Mouse (Mus musculus) T-helper 1 cell (primary cell): ENCODE data around the gene Stk40.
"Not testable (repeated sequence)": the region's sequence is repeated elsewhere in the genome, so short reads cannot be mapped to it uniquely, and the experiment has no call there.

Experiments
- in situ Hi-C: fragments of 300-600 bp; cut with MboI, MseI; formaldehyde crosslinking; loops from one replicate; pipeline ENCODE4 v1.15.1; 2025; ENCODE audit warnings: high pct_unique_total_duplicates

Gene Stk40

DNA sequence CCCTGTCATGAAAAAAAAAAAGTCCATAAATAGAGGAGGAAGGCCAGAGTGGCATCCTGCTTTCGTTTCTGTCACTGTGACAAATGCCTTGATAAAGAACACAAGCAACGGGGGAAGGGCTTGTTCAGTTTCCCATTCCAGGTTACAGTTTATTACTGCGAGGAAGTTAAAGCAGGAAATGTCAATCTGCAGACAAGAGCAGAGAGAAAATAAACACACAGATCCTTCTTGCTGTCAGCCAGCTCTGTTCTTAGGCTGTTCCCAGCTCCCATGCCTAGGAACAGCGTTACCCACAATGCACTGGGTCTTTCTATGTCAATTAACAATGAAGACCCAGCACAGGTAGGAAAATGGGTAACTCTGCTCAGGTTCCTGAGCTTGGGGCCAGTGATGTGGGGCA is 51.4 kb downstream of the Stk40 start:
- in situ Hi-C loops = no loop called here

DNA sequence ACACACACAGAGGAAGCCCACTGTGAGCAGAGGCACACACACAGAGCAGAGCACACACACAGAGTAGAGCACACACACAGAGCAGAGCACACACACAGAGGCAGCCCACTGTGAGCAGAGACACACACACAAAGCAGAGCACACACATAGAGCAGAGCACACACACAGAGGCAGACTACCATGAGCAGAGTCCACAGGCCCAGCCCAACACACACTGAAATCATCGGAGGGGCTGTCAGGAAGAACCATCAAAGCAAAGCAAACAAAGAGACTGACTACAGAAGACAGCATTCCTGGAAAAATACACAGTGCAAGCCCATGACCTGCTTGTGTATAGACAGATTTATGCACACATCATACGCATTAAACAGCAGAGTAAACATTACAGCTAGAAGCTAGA is 52.1 kb downstream of the Stk40 start:
- in situ Hi-C loops = no loop called here

DNA sequence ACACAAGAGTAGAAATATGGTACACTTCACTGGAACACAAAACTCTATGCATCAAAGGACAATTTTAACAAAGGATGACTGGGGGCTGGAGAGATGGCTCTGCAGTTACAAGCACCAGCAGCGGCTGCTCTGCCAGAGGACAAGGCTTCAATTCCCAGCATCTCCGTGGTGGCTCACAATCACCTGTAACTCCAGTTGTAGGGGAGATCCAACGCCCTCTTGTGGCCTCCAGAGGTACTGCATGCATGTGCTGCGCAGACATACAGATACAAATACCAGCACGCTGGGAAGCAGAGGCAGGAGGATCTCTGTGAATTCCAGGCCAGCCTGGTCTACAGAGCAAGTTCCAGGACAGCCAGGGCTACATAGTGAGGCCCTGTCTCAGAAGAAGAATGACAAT is 52.9 kb downstream of the Stk40 start:
- in situ Hi-C loops = no loop called here

DNA sequence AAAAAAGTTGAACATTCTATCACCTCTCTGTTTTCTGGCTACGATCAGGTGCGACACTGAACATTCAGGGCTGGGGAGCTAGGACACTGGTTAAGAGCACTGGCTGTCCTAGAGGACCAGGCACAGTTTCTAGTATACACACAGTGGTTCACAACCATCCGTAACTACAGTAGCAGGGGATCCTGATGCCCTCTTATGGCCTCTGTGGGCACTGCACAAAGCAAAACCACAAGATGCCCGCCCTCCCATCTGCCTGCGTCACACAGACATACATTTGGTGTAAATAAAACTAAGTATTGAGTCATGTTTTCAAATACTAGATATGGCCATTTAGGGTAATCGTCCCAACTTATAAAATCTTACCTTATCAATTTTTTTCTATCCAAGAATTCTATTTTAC is 53.8 kb downstream of the Stk40 start:
- in situ Hi-C loops = no loop called here

DNA sequence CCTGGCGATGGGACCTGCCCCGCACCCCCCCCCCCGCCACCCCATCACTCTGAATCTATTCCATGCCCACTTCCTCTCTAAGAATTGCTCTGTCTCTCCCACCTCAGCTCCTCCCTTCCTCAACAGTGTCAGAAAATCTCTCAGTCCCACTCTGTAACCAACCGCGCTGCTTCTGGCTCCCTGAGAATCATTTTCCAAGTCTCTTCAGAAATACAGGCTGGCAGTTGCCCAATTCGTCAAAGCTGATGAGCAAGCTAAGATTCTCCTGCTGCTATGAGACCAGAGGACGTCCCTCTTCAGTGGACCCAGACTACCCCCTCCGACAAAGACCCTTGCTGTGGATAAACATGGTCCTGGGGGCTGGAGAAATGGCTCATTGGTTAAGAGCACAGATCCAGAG is 55.7 kb downstream of the Stk40 start:
- in situ Hi-C loops = no loop called here

DNA sequence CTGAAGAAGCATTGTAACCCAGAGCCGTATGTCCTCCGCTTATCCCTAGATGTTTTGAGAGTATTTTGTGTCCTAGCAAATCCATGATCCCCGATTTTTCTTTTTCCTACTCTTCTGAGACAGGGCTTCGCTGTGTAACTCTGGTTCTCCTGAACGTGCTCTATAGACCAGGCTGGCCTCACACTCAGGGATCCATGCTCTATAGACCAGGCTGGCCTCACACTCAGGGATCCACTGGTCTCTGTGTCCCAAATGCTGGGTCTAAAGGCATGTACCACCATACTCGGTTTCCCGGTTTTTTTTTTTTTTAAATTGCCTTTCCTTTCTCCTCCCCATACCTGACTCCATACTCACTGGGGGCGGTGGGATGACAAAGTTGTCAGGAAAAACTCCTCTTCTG is 57.2 kb downstream of the Stk40 start:
- in situ Hi-C loops = no loop called here

DNA sequence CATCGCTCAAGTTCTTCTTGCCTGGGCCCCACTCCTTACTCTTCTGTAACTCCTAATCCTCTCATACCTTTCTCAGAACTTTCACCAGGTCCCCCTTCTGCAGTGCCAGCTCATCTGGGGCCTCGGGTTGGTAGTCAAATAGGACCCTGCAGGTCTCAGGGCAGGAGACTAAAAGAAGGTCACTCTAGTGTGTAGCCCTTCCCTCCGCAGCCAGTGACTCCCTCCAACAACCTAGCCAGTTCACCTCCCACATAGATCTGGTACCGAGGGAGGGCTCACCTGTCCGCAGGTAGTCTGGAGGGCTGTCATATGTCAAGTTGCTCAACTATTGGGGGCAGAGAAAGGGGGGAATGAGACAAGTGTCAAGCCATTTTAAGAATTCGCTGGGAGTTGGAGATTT is 57.7 kb downstream of the Stk40 start:
- in situ Hi-C loops = no loop called here

DNA sequence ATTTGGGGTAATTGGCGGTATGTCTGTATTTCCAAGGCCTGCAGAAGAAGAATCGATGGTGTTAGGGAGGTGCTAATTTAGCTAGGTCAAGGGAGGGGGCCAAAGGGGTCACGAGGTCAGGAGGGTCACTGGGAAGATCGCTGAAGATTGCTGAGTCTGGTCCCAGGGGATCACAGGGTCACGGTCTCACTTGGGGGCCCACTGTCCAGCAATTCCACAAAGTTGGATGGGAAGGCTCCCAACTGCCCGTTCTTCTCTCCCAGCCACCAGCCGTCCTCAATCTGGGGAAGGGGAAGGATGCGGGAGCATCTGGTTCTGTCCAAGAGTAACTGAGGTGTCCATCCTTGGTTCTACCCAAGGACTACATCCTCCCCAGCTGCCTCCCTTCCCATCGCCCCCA is 58.2 kb downstream of the Stk40 start:
- in situ Hi-C loops = no loop called here

DNA sequence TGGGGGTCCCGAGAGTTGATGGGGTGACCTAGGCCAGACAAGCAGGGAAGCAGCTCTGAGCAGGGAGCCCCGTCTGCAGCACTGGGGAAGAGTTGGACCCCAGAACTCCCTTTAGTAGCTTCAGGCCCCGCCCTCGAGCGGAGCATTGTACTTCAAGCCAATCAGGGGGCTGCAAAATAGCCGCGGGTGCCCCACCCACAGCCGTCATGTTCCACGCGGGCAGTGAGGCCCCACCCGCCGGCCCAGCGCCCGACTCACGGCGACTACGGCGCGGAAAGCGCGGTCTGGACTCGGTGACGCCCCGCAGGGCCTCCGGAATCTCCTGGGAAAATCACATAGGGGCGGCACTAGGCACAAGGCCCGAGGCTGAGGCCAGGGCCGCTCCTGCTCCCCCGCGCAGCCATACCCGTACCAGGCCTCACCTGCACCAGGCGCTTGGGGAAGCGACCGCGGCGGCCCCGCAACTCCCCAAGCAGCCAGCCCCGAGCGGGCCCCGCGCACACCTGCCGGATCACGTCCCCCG is 58.8 kb downstream of the Stk40 start:
- in situ Hi-C loops = no loop called here

DNA sequence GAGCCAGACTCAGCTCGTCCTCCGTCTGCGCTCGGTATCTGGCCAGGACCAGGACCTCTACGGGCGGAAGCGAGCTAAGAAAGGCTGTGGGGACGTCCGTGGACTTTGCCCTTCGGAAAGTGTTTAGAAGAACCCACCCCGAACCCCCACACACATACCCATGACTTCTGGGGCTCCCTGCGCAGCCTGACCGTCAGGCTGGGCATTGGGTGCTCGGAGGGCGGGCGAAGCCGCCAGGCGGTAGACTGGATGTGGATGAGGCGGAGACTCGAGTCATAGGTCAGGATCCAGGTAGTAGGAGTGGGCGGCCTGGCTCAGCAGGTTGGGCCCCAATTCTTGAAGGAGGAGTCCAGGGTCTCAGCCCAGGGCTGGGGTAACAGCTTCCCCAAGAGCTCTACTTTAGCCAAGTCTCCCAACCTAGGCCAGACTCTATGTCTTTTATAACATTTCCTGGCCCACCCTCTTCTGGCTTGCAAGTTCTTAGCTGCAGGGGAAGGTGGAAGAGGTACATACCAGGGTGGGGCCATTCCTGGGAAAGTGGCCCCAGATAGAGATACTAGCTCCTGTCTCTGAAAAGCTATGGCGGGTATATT is 59.4 kb downstream of the Stk40 start, which contains the start of gene Sh3d21:
Gene Sh3d21, minus strand, starts transcription at position 425 of the 593 bp plus-strand sequence.
- in situ Hi-C loops = no loop called here

DNA sequence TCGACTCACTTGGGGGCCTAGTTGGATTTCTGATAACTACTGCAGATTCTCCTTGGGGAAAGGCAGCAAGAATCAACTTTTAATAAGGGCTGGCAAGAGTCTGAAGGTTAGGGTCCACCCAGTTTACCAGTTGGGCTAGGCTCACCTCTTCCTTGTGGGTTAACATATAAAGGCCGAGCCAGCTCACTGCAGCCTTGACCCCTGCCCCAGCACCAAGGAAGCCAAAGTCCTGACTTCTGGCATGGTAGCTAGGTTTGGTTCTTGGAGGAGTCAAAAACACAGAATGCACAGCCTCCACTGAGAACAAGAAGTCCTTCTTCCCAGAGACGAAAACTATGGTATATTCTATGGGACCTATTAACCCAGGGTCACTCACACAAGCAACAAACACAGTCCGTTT is 59.9 kb downstream of the Stk40 start:
- in situ Hi-C loops = no loop called here

DNA sequence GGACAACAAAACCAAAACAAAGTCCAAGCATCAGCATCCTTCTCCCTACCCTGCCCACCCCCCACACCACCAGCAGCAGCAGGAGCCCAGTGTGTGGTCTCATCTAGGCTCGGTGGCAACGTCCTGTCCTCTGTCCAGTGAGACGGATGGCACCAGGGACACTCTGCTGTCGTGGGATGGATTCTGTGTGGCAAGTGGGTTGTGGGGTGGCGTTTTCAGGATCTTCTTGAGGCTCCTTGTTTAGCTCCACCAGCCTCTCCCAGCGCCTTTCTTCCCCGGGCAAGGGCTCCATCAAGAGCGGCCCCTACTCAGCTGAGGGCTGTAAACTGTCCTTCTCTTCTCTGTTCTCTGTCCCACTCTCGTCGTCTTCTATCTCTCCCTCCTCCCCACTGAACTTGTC is 61.3 kb downstream of the Stk40 start:
- in situ Hi-C loops = not testable (repeated sequence)

DNA sequence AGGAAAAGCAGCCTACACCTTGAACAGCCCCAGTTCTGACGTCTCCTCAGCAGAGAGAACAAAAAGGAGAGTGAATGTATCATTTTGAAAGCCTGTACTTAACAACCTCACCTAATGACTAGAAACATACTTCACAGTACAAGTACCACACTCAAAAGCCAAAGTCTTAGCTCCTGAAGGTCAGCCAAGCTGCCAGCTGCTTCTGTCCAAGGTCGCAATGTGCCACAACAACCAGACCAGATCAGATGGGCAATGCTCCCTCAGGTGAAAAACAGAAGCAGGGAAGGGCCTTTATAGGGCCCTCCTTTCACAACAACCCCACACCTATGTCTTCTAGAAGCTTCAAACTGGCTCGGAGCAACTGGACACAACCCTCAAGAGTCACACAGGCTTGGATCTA is 62.3 kb downstream of the Stk40 start:
- in situ Hi-C loops = no loop called here

DNA sequence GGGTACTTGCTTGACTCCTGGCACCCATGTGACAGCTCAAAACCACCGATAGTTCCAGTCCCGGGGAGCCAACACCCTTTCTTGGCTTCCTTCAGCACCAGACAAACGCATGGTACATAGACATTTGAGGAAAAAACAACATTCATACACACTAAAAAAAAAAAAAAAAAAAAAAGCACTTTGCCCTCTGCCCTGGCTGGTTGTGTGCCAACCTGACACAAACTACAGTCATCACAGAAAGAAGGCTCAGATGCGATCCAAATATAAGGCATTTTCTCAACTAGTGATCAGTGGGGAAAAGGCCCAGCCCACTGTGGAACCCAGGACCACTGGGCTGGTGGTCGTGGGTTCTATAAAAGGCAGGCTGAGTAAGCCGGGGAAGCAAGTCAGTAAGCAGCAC is 65.1 kb downstream of the Stk40 start:
- in situ Hi-C loops = no loop called here

DNA sequence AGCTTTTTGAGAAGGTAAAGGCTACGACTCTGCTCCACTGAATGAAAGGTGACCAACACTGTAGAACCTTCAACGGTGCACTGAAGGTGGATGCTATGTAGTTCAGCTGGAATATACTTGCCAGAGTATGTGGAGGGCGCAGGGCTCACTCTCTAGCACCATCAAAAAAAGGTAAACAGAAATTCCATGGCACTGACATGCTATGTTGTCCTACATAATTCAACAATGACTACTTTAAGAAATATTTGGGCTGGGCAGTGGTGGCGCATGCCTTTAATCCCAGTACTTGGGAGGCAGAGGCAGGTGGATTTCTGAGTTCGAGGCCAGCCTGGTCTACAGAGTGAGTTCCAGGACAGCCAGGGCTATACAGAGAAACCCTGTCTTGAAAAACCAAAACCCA is 67.0 kb downstream of the Stk40 start:
- in situ Hi-C loops = loop anchor here (10.0 kb wide), 1 partner anchor 884 kb away; no protein-coding TSS in a partner anchor

DNA sequence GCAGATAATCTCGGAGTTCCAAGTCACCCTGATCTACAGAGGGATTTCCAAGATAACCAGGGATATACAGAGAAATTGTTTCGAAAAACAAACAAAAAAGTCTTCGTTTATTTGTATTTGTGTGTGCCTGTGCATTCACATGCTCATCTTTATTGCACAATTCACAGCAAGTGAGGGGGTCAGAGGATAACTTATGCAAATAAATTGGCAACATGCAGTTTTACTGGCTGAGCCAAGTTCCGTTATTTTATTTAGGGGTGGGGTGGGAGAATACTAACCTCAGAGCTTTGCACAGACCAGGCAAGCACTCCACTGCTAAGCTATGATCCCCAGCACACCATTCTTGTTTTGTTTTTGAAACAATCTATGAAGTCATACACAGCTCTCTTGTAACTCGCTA is 70.0 kb downstream of the Stk40 start:
- in situ Hi-C loops = loop anchor here (10.0 kb wide), 1 partner anchor 881 kb away; no protein-coding TSS in a partner anchor

DNA sequence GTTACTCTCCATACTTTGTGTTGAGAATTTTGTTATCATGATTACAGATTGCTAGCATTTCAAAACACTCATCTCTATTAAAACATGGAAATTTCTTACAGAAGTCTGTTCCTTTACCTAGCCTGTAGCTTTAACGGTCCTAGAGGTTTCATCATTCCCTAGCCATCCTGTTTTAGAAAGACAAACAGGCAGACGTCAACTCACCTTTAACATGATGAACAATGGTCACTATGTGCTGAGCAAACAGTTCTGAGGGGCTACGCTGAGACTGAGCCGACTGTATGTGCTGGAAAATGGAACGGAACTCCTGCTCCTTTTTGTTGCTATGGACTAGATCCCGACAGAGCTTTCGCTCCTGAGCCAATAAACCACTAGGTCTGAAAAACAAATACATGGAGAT is 72.2 kb downstream of the Stk40 start:
- in situ Hi-C loops = loop anchor here (10.0 kb wide), 1 partner anchor 879 kb away; no protein-coding TSS in a partner anchor

DNA sequence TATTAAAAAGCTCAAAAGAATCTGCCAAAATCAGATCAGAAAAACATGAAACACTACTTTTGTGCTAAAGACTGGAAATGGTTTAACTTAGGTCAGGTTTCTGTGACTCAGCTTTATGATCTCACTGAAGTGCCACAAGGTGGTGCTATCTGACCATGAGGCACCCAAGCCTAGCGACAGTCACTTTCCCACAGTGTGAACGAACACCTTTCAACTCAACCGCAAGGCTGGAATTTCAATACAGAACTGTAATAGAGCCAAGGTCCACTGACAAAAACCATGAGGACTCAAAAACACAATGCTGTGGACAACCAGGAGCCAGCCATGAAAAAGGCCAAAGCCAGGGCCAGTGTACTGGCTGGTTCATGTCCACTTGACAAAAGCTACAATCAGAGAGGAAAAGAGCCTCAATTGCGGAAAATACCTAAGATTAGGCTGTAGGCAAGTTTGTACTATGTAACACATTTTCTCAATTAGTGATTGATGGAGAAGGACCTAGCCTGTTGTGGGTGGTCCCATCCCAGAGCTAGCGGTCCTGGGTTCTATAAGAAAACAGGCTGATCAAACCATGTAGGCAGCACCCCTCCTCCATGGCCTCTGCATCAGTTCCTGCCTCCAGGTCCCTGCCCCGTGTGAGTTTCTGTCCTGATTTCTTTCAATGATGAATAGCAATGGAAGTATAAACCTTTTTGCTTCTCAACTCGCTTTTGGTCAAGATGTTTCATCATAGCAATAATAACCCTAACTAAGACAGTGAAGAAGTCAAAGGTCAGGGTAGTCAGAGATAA is 77.6 kb downstream of the Stk40 start:
- in situ Hi-C loops = no loop called here

DNA sequence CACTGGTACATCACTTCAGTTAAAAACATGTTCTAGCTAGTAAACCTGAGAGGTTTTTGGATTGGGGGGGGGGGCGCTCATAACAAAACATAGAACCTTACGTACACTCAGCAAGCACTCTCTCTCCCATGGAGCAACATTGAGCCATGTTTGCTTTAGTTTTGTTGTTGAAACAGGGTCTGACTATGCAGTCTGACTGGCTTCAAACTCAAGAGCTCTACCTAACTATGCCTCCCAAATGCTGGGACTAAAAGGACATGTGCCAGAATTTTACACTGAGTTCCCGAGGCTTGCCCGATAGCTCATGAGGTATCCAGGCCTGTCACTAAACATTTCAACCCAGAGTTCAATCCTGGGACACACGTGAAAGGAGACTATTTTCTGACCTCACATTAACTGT is 79.3 kb downstream of the Stk40 start:
- in situ Hi-C loops = no loop called here

DNA sequence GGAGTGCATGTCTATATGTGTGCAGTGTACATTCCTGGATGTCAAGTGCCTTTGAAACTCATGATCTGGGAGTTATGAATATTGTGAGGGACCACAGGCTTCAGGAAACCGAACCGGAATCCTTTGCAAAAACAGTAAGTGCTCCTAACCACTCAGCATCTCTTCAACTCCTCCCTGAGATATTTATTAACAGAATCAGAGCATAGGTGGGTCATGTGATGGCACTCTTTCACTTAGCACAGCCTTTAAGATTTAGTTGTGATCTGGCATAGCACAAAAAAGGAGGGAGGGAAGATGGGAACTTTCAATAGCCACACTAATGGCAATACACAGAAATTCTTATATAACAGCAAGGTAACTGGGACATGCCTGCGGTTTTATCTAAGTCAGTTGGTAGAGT is 83.3 kb downstream of the Stk40 start:
- in situ Hi-C loops = loop anchor here (5.0 kb wide), 1 partner anchor 80 kb away; no protein-coding TSS in a partner anchor
